Mouse (Mus musculus): Measurements from ENCODE around the gene Lcn6. TPM values are rescaled to one million over a fixed set of nuclear protein-coding genes. Genes with fewer than 3 reads are reported as not detected.

The Lcn6 gene
- polyA plus RNA-seq, 1 experiment from 2014 or later, result not detected

- H3K4me2 ChIP-seq (ENCODE audit: low read length), result no peak overlapping the region
- no peak for ATAC-seq
- no peaks in the 10 kb centered on the region for H3K36me3 ChIP-seq (ENCODE audit: control insufficient read depth, insufficient read depth, low read length)
- H3K4me1 ChIP-seq (ENCODE audit: control insufficient read depth, insufficient read depth, low read length), result no peaks in the 10 kb centered on the region
- no peak overlapping the region for H3K9ac ChIP-seq (ENCODE audit: low read depth, low read length)
- no peaks in the 10 kb centered on the region for H3K9me3 ChIP-seq (replicated peaks; ENCODE audit: control insufficient read depth, low read length, poor library complexity, severe bottlenecking)
- no peaks in the 10 kb centered on the region for H3K27me3 ChIP-seq (ENCODE audit: control insufficient read depth, insufficient read depth, low read depth, low read length)
- H3K27ac ChIP-seq (ENCODE audit: low read length), result no peak overlapping the region
- no peak overlapping the region for H3K4me3 ChIP-seq (ENCODE audit: low read depth, low read length)
- WGBS, result 84% methylated on average over 4 of the region's 4 CpGs
Measured at GRCm38 (mm10) chr2:25657246-25657645, 19.3 kb upstream of the Lcn6 start.

GRCm38 (mm10) chr2:25657652-25658051 lies 18.9 kb upstream of the Lcn6 start, which contains the start of gene Lcn5:
Gene Lcn5, plus strand, starts transcription at chr2:25657952.
- no peaks in the 10 kb centered on the region for H3K4me1 ChIP-seq (ENCODE audit: control insufficient read depth, insufficient read depth, low read length)
- no peaks in the 10 kb centered on the region for H3K36me3 ChIP-seq (ENCODE audit: control insufficient read depth, insufficient read depth, low read length)
- no peak within 1 kb of the TSS for H3K4me3 ChIP-seq (ENCODE audit: low read depth, low read length)
- H3K27me3 ChIP-seq (ENCODE audit: control insufficient read depth, insufficient read depth, low read depth, low read length), result no peaks in the 10 kb centered on the region
- no peaks in the 10 kb centered on the region for H3K9me3 ChIP-seq (replicated peaks; ENCODE audit: control insufficient read depth, low read length, poor library complexity, severe bottlenecking)
- no peak for ATAC-seq
- no peak within 1 kb of the TSS for H3K9ac ChIP-seq (ENCODE audit: low read depth, low read length)
- H3K4me2 ChIP-seq (ENCODE audit: low read length), result no peak within 1 kb of the TSS
- no peak within 1 kb of the TSS for H3K27ac ChIP-seq (ENCODE audit: low read length)

- H3K36me3 ChIP-seq (ENCODE audit: control insufficient read depth, insufficient read depth, low read length), result no peaks in the 10 kb centered on the region
- H3K27me3 ChIP-seq (ENCODE audit: control insufficient read depth, insufficient read depth, low read depth, low read length), result no peaks in the 10 kb centered on the region
- H3K9ac ChIP-seq (ENCODE audit: low read depth, low read length), result no peak overlapping the region
- H3K4me3 ChIP-seq (ENCODE audit: low read depth, low read length), result no peak overlapping the region
- no peaks in the 10 kb centered on the region for H3K4me1 ChIP-seq (ENCODE audit: control insufficient read depth, insufficient read depth, low read length)
- no peak for ATAC-seq
- no peak overlapping the region for H3K4me2 ChIP-seq (ENCODE audit: low read length)
- no peak overlapping the region for H3K27ac ChIP-seq (ENCODE audit: low read length)
- H3K9me3 ChIP-seq (replicated peaks; ENCODE audit: control insufficient read depth, low read length, poor library complexity, severe bottlenecking), result no peaks in the 10 kb centered on the region
- 96% methylated on average over 8 of the region's 8 CpGs for WGBS
Measured at GRCm38 (mm10) chr2:25660279-25660678, 16.3 kb upstream of the Lcn6 start.

GRCm38 (mm10) chr2:25661245-25661970 lies 15.2 kb upstream of the Lcn6 start:
- no peaks in the 10 kb centered on the region for H3K36me3 ChIP-seq (ENCODE audit: control insufficient read depth, insufficient read depth, low read length)
- WGBS, result 92% methylated on average over 6 of the region's 6 CpGs
- no peak for ATAC-seq
- no peak overlapping the region for H3K27ac ChIP-seq (ENCODE audit: low read length)
- H3K9me3 ChIP-seq (replicated peaks; ENCODE audit: control insufficient read depth, low read length, poor library complexity, severe bottlenecking), result no peaks in the 10 kb centered on the region
- H3K9ac ChIP-seq (ENCODE audit: low read depth, low read length), result no peak overlapping the region
- H3K4me3 ChIP-seq (ENCODE audit: low read depth, low read length), result no peak overlapping the region
- no peaks in the 10 kb centered on the region for H3K27me3 ChIP-seq (ENCODE audit: control insufficient read depth, insufficient read depth, low read depth, low read length)
- H3K4me1 ChIP-seq (ENCODE audit: control insufficient read depth, insufficient read depth, low read length), result no peaks in the 10 kb centered on the region
- H3K4me2 ChIP-seq (ENCODE audit: low read length), result no peak overlapping the region

GRCm38 (mm10) chr2:25663511-25663910 lies 13.1 kb upstream of the Lcn6 start:
- Histone ChIP-seq H3K9ac (ENCODE audit: low read depth, low read length) (no peak overlapping the region), H3K4me3 (ENCODE audit: low read depth, low read length) (no peak overlapping the region), H3K4me1 (ENCODE audit: control insufficient read depth, insufficient read depth, low read length) (no peaks in the 10 kb centered on the region), H3K9me3 (replicated peaks; ENCODE audit: control insufficient read depth, low read length, poor library complexity, severe bottlenecking) (no peaks in the 10 kb centered on the region), H3K36me3 (ENCODE audit: control insufficient read depth, insufficient read depth, low read length) (no peaks in the 10 kb centered on the region), H3K27me3 (ENCODE audit: control insufficient read depth, insufficient read depth, low read depth, low read length) (no peaks in the 10 kb centered on the region), H3K4me2 (ENCODE audit: low read length) (no peak overlapping the region), H3K27ac (ENCODE audit: low read length) (no peak overlapping the region)
- no peak for ATAC-seq
- WGBS, result 77% methylated on average over 1 of the region's 1 CpGs

- H3K27me3 ChIP-seq (ENCODE audit: control insufficient read depth, insufficient read depth, low read depth, low read length), result no peaks in the 10 kb centered on the region
- no peak overlapping the region for H3K27ac ChIP-seq (ENCODE audit: low read length)
- ATAC-seq, result no peak
- no peak overlapping the region for H3K4me3 ChIP-seq (ENCODE audit: low read depth, low read length)
- H3K9ac ChIP-seq (ENCODE audit: low read depth, low read length), result no peak overlapping the region
- H3K4me2 ChIP-seq (ENCODE audit: low read length), result no peak overlapping the region
- WGBS, result 84% methylated on average over 5 of the region's 5 CpGs
- no peaks in the 10 kb centered on the region for H3K4me1 ChIP-seq (ENCODE audit: control insufficient read depth, insufficient read depth, low read length)
- no peaks in the 10 kb centered on the region for H3K9me3 ChIP-seq (replicated peaks; ENCODE audit: control insufficient read depth, low read length, poor library complexity, severe bottlenecking)
- H3K36me3 ChIP-seq (ENCODE audit: control insufficient read depth, insufficient read depth, low read length), result no peaks in the 10 kb centered on the region
Measured at GRCm38 (mm10) chr2:25664125-25664524, 12.5 kb upstream of the Lcn6 start.

- Histone ChIP-seq H3K4me1 (ENCODE audit: control insufficient read depth, insufficient read depth, low read length) (no peaks in the 10 kb centered on the region), H3K27ac (ENCODE audit: low read length) (no peak overlapping the region), H3K36me3 (ENCODE audit: control insufficient read depth, insufficient read depth, low read length) (no peaks in the 10 kb centered on the region), H3K9me3 (replicated peaks; ENCODE audit: control insufficient read depth, low read length, poor library complexity, severe bottlenecking) (no peaks in the 10 kb centered on the region), H3K4me3 (ENCODE audit: low read depth, low read length) (no peak overlapping the region), H3K4me2 (ENCODE audit: low read length) (no peak overlapping the region), H3K27me3 (ENCODE audit: control insufficient read depth, insufficient read depth, low read depth, low read length) (no peaks in the 10 kb centered on the region), H3K9ac (ENCODE audit: low read depth, low read length) (no peak overlapping the region)
- 73% methylated on average over 1 of the region's 1 CpGs for WGBS
- no peak for ATAC-seq
Measured at GRCm38 (mm10) chr2:25666516-25666915, 10.1 kb upstream of the Lcn6 start.

- Histone ChIP-seq H3K4me2 (ENCODE audit: low read length) (no peak overlapping the region), H3K4me3 (ENCODE audit: low read depth, low read length) (no peak overlapping the region), H3K9ac (ENCODE audit: low read depth, low read length) (no peak overlapping the region), H3K4me1 (ENCODE audit: control insufficient read depth, insufficient read depth, low read length) (no peaks in the 10 kb centered on the region), H3K36me3 (ENCODE audit: control insufficient read depth, insufficient read depth, low read length) (no peaks in the 10 kb centered on the region), H3K27ac (ENCODE audit: low read length) (no peak overlapping the region), H3K27me3 (ENCODE audit: control insufficient read depth, insufficient read depth, low read depth, low read length) (no peaks in the 10 kb centered on the region), H3K9me3 (replicated peaks; ENCODE audit: control insufficient read depth, low read length, poor library complexity, severe bottlenecking) (no peaks in the 10 kb centered on the region)
- ATAC-seq, result no peak
- WGBS, result 82% methylated on average over 6 of the region's 6 CpGs
Measured at GRCm38 (mm10) chr2:25679559-25679958, 3.0 kb downstream of the Lcn6 start.

GRCm38 (mm10) chr2:25682426-25682825 lies 5.8 kb downstream of the Lcn6 start, which contains the start of gene Lcn10:
Gene Lcn10, plus strand, starts transcription at chr2:25682726.
- H3K9me3 ChIP-seq (replicated peaks; ENCODE audit: control insufficient read depth, low read length, poor library complexity, severe bottlenecking), result no peaks in the 10 kb centered on the region
- no peaks in the 10 kb centered on the region for H3K27me3 ChIP-seq (ENCODE audit: control insufficient read depth, insufficient read depth, low read depth, low read length)
- no peaks in the 10 kb centered on the region for H3K4me1 ChIP-seq (ENCODE audit: control insufficient read depth, insufficient read depth, low read length)
- 74% methylated on average over 2 of the region's 2 CpGs for WGBS
- H3K9ac ChIP-seq (ENCODE audit: low read depth, low read length), result no peak within 1 kb of the TSS
- H3K36me3 ChIP-seq (ENCODE audit: control insufficient read depth, insufficient read depth, low read length), result no peaks in the 10 kb centered on the region
- no peak for ATAC-seq
- H3K4me3 ChIP-seq (ENCODE audit: low read depth, low read length), result no peak within 1 kb of the TSS
- H3K27ac ChIP-seq (ENCODE audit: low read length), result no peak within 1 kb of the TSS
- H3K4me2 ChIP-seq (ENCODE audit: low read length), result no peak within 1 kb of the TSS
